Mouse (Mus musculus) cerebellum, adult 2 months (tissue): ENCODE measurements around the gene Fbxl18. TPM values are rescaled to one million over a fixed set of nuclear protein-coding genes. Genes with fewer than 3 reads are reported as not detected.

Experiments used
- DNase-seq, 2 experiments: peaks; one replicate each; pipeline ENCODE4 v3.0.0; 2021
- H3K27ac ChIP-seq: fragments of 200-500 bp; 2 replicates; pipeline ENCODE4 v1.5.1; 2012; ENCODE audit warnings: low read length, control low read depth, inconsistent platforms; ENCODE audit not compliant: insufficient read depth
- H3K27me3 ChIP-seq: fragments of 200-500 bp; 2 replicates; pipeline ENCODE4 v1.6.1; 2012; ENCODE audit warnings: inconsistent platforms, mild to moderate bottlenecking, low read length, moderate library complexity; ENCODE audit not compliant: control insufficient read depth, insufficient read depth
- H3K4me1 ChIP-seq: fragments of 200-500 bp; 2 replicates; pipeline ENCODE4 v1.6.1; 2011; ENCODE audit warnings: low read length; ENCODE audit not compliant: control insufficient read depth, insufficient read depth
- H3K4me3 ChIP-seq: fragments of 200-500 bp; replicated peaks from 2 replicates; pipeline ENCODE3; 2011; ENCODE audit warnings: mild to moderate bottlenecking, low read depth, low read length, control low read depth; ENCODE audit not compliant: insufficient read depth
- CTCF ChIP-seq: fragments of 200-500 bp; IDR thresholded peaks from 2 replicates; pipeline ENCODE4 v1.5.1; 2011; ENCODE audit warnings: low read depth, mild to moderate bottlenecking, control low read depth, low read length, moderate library complexity, borderline replicate concordance; ENCODE audit not compliant: insufficient read depth
- POLR2A ChIP-seq: fragments of 200-500 bp; IDR thresholded peaks from 2 replicates; pipeline ENCODE4 v1.6.1; 2011; ENCODE audit warnings: low read length, control low read depth, borderline replicate concordance; ENCODE audit not compliant: insufficient read depth
- WGBS: fragments of 180-500 bp; shearing (Covaris S2); methylation state at CpG from one replicate; pipeline ENCODE4 v1.1.7; 2018; 5-methylcytosine and 5-hydroxymethylcytosine counted together
- polyA plus RNA-seq: library from polyadenylated mRNA; depleted of rRNA; stranded (reverse); fragments of >200 nt; gene quantifications from 2 replicates; pipeline ENCODE4 v1.2.3, GENCODE M21; 2012

Fbxl18 gene
- polyA plus RNA-seq, 1 experiment: 22.3 TPM

DNA sequence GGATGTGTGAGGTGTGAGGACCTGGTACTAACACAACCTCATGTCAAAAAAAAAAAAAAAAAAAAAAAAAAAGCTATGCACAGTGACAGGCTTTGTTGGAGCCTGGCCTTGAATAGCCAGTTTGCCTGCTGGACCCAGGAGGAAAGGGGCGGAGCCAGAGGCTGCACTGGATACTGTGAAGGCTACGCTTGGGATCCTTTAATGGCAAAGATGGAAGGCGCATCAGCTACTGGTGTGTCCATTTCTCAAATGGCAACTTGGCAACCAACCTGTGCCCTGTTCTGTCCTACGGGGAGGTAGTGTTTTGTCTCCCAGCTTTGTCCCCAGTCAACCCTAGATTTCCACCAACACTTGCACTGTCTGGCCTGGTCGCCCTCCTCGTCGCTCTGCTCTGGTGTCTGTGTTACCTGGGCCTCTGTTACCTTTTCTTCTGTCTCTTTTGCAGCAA, 6.2 kb upstream of the Fbxl18 start:
- Histone ChIP-seq H3K27ac (no peak overlapping the region), H3K4me1 (peaks cover 8% of the 10 kb centered on the region), H3K4me3 (no peak overlapping the region), H3K27me3 (no peaks in the 10 kb centered on the region)
- WGBS: 73% methylated on average over 7 of the region's 7 CpGs
- no peak for DNase-seq
- TF ChIP-seq CTCF (no peak), POLR2A (no peak)

DNA sequence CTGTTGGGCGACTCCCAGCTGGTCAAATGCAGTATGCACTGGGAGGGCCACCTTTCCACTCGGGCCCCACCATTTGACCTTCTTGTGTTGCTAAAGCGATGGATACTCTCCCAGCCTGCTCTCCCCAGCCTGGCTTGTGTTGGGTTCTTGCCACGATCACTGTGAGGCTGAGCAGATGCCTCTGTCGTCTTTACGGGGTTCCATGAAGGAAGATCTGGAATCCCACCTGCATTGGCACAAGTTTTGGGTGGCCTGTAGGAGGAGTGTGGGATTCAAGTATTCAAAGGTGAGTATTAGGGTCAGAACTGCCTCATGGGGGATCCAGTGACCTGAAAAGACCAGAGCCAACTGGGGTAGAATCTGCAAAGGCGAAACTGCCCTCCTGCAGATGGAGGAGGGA, 5.4 kb upstream of the Fbxl18 start:
- Histone ChIP-seq H3K4me1 (peaks cover 8% of the 10 kb centered on the region), H3K27ac (no peak overlapping the region), H3K27me3 (no peaks in the 10 kb centered on the region), H3K4me3 (no peak overlapping the region)
- TF ChIP-seq POLR2A: no peak
- no peak for TF ChIP-seq CTCF
- 34% methylated on average over 7 of the region's 7 CpGs for WGBS
- no peak for DNase-seq

DNA sequence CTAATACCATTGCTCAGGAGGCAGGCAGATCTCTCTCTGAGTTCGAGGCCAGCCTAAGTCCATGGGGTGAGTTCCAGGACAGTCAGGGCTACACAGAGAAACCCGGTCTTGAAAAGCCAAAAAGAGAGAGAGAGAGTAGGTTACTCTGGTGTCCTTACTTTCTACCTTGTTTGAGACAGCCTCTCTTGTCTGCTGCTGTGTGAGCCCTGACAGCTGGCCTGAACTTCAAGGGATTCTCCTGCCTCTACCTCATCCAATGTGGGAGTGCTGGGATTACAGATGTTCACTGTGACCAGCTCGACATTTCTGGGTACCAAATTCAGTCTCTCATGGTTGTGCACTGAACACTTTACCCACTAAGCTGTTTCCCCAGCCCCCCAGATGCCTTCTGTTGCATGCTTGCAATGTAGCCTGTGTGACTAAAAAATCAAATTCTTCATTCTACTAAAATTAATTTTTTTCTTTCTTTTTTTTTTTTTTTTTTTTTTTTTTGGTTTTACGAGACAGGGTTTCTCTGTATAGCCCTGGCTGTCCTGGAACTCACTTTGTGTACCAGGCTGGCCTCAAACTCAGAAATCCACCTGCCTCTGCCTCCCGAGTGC, 4.8 kb upstream of the Fbxl18 start:
- DNase-seq: no peak
- Histone ChIP-seq H3K4me1 (peaks cover 8% of the 10 kb centered on the region), H3K4me3 (no peak overlapping the region), H3K27ac (no peak overlapping the region), H3K27me3 (no peaks in the 10 kb centered on the region)
- TF ChIP-seq POLR2A (no peak), CTCF (no peak)
- 74% methylated on average over 5 of the region's 5 CpGs for WGBS

DNA sequence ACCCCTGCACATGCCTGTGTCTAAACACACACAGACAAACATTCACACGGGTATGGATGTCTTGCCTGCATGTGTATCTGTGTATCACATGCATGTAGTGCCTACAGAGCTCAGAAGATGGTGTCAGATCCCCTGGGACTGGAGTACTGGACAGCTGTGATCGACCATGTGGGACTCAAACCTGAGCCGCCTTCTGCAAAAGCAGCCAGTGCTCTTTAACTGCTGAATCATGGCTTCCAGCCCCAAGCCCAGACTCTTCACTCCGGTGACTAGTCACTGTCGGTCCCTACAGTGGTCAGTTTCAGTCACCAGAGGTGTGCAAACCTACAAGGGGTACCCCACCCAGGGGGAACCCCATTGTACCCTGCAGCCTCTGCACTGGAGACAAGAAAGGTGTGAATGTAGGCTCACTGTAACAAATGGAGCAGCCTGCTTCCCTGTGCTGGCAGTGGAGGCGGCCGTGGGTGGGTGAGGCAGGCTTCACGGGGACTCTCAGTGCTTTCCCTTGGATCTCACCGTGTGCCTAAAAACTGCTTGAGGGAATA, 3.9 kb upstream of the Fbxl18 start:
- Histone ChIP-seq H3K4me1 (peaks cover 3% of the 10 kb centered on the region), H3K27me3 (no peaks in the 10 kb centered on the region), H3K4me3 (no peak overlapping the region), H3K27ac (no peak overlapping the region)
- TF ChIP-seq CTCF (no peak), POLR2A (no peak)
- WGBS: 81% methylated on average over 9 of the region's 9 CpGs
- DNase-seq: no peak

DNA sequence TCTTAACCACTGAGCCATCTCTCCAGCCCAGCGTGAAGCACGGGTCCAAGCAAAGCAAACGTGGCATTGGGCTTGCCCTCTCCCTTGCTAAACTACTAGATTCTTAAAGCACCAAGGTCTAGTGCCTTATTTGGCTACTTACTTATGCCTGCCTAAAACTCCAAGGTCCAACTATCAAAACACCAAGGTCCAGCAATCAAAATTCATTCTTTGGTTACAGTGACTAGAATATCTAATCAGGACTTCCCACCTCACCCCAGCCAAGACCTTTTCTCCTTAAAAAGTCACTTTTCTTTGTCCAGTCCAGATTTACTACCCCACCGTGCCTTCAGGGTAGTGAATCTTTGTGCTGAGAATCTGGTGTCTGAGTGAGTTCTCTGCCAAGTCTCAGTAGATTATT, 3.1 kb upstream of the Fbxl18 start:
- Histone ChIP-seq H3K4me3 (no peak overlapping the region), H3K27me3 (no peaks in the 10 kb centered on the region), H3K4me1 (peaks cover 4% of the 10 kb centered on the region; the same call in 1 of the 2 replicates), H3K27ac (no peak overlapping the region)
- no peak for DNase-seq
- 79% methylated on average over 4 of the region's 4 CpGs for WGBS
- TF ChIP-seq CTCF (no peak), POLR2A (no peak)

DNA sequence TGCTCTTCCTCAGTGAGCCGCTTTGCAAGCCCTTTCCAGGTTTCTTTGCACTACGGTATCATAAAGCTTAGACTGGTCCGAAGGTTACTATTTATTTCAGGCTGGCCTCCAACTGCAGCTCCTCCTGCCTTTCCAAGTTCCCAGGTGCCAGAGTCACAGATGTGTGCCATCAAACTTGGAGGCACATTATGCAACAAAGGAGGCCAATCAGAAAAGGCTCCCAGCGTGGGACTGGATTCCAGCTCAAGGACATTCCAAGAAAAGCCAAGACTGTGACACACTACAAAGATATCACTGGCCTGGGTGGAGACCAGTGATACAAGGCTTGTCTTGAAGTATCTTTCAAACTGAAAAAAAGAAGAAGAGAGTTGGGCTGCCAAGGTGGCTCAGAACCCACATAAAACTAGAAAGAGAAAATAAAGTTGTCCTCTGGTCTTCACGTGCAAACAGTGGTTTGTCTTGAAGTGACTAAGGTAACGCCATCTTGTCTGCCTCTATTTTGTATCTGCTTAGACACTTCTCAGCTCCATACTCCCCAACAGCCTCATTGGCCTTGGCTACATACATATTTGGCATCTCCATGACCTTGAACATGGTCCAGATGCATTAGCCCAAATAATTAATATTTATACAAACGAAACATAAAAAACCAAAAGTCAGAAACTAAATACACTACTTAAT, 2.5 kb upstream of the Fbxl18 start:
- Histone ChIP-seq H3K4me1 (peaks cover 4% of the 10 kb centered on the region; the same call in 1 of the 2 replicates), H3K27ac (no peak overlapping the region), H3K27me3 (no peaks in the 10 kb centered on the region), H3K4me3 (no peak overlapping the region)
- no peak for DNase-seq
- TF ChIP-seq CTCF (no peak), POLR2A (no peak)
- WGBS: 87% methylated on average over 7 of the region's 7 CpGs

DNA sequence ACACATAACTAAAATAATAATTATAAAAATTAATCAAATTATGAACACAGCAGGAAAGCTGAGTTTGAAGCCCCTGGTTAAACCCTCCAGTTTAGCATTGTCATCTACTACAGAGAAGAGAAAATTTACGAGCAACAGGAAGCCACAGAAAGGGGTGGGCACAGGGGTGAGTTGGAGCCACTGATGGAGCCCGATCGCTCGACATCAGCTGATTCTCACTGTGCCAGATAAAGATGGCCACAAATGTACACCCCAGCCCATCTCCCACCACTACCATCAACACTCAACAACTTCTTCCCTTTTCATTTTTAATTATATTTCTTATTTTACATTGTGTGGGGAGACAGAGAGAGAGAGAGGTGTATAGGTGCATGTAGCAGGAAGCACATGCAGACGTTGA, 1.5 kb upstream of the Fbxl18 start:
- H3K4me1 ChIP-seq: peaks cover 4% of the 10 kb centered on the region; the same call in 1 of the 2 replicates
- WGBS: 88% methylated on average over 5 of the region's 5 CpGs
- no peak for DNase-seq
- no peak overlapping the region for H3K4me3 ChIP-seq
- TF ChIP-seq CTCF (no peak), POLR2A (no peak)
- no peak overlapping the region for H3K27ac ChIP-seq
- no peaks in the 10 kb centered on the region for H3K27me3 ChIP-seq

DNA sequence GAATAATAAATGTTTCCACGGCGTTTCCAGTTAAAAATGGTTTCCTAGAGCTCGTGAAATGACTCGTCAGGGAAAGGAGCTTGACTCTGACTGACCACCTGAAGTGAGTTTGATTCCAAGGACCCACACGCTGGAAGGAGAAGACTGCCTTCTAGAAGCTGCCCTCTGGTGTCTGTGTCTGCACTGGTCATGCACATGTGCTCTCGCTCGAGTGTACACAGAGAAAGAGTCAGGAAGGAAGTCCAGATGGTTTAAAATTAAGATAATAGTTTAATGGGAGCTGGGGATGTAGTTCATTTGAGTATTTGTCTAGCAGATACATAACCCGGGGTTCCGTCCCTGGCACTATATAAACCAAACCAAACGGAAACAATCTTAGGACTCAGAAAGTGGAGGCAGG, 971 bp upstream of the Fbxl18 start:
- Histone ChIP-seq H3K27me3 (no peaks in the 10 kb centered on the region), H3K4me1 (peaks cover 4% of the 10 kb centered on the region; the same call in 1 of the 2 replicates), H3K4me3 (no peak overlapping the region), H3K27ac (no peak overlapping the region)
- WGBS: 68% methylated on average over 10 of the region's 10 CpGs
- TF ChIP-seq POLR2A (no peak), CTCF (0 out of 2 replicates have a peak, but pooled peaks have one; percentile 10)
- no peak for DNase-seq
